Mouse (Mus musculus) cerebellum, adult 2 months (tissue): ENCODE results near the gene Zfp341.

Experiments used
- CTCF ChIP-seq: fragments of 200-500 bp; IDR thresholded peaks from 2 replicates; pipeline ENCODE4 v1.5.1; 2011; ENCODE audit warnings: low read depth, mild to moderate bottlenecking, control low read depth, low read length, moderate library complexity, borderline replicate concordance; ENCODE audit not compliant: insufficient read depth
- POLR2A ChIP-seq: fragments of 200-500 bp; IDR thresholded peaks from 2 replicates; pipeline ENCODE4 v1.6.1; 2011; ENCODE audit warnings: low read length, control low read depth, borderline replicate concordance; ENCODE audit not compliant: insufficient read depth

DNA sequence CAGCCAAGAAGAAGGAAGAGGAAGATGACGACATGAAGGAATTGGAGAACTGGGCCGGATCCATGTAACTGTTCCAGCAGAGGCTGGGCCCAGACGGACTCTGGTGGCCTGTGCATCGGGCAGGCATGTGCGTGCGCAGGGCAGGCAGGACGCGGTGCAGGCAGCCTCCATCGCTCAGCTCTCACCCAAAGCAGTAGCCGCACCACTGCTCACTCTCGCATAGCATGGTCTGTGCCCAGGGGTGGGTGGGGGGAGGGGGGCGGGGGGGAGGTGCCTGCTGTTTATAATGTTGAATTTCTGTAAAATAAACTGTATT, 80.8 kb downstream of the Zfp341 start:
- TF ChIP-seq CTCF, result no peak
- no peak for TF ChIP-seq POLR2A
